Mouse (Mus musculus) adrenal gland, adult (tissue): ENCODE data around the gene Topaz1.
"Not testable (repeated sequence)": the region's sequence is repeated elsewhere in the genome, so short reads cannot be mapped to it uniquely, and the experiment has no call there.

Experiments used
- DNase-seq, 2 experiments: peaks; one replicate each; pipeline ENCODE4 v3.0.0; 2022 to 2023; ENCODE audit warnings: low spot score in 1 of 2; ENCODE audit not compliant: inconsistent age in 2 of 2

Gene Topaz1

GRCm38 (mm10) chr9:122807186-122807585, 60.0 kb downstream of the Topaz1 start:
- no peak for DNase-seq

- peak in 1 of 2 experiments; percentile 46 for DNase-seq
Observed at GRCm38 (mm10) chr9:122810212-122810611, 63.1 kb downstream of the Topaz1 start.

GRCm38 (mm10) chr9:122812386-122812785, 65.2 kb downstream of the Topaz1 start:
- DNase-seq, result no peak

DNA sequence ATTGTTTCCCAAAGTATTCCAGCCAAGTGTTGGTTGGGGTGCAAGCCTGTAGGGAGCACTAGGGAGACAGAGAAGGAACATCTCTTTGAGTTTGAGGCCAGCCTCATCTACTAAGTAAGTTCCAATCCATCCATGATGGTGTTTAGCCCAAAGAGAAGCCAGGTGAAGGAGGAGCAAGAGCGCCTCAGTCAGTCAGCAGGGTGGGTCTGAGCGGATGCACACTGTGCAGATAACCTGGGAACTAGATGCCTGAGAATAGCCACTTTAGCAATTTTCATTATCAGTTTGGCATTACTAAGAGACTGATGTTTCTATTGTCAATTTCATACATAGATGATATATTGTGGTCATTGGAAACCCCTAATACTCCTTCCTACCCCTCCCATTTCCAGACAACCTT, 67.6 kb downstream of the Topaz1 start:
- no peak for DNase-seq

GRCm38 (mm10) chr9:122815239-122815851, 68.2 kb downstream of the Topaz1 start:
- no peak for DNase-seq

DNA sequence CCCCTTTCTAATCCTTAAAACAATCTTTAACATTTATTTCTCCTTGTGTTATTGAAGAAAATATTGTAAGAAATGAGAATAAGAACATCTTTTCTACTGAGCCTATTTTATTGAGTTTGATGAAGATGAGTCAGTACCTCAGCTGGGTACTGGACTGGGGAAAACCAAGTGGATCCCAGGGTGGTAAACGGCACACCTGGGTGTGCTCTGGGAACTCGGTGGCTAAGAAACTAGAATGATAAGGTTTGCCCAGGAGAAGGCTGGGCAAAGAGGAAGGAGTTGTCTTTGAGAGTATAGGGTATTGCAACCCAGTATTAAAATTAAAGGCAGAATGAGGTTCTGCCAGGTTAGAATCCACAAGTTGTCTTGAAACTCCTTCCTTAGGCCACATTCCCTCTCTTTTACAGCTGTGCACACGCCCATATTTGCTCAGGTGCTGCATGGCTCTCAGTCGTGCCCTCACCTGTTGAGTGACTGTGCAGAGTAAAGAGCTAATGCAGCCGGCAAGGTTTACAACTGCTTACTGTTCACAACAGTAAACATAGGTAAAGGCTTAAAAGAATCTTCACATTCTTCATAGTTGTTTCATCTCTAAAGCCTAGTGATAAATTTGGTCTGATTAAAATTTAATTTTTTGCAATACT, 76.3 kb downstream of the Topaz1 start:
- DNase-seq, result no peak

DNA sequence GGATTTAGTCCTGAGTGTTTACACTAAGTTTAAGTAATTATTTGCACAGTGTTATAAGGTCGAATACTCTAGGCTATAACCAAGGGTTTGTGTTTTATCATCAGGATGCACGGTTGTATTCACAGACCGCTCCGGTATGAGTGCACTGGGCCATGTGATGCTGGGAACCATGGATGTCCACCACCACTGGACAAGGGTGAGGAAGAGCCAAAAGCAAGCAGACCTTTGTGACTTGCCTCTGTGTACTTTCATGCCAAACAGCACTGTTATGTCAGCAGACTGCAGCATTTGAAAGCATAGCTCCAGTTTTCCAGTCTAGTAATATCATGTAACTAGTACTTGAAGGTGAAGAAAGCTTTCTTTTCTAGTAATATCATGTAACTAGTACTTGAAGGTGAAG, 79.6 kb downstream of the Topaz1 start:
- DNase-seq, result no peak

GRCm38 (mm10) chr9:122829826-122830380, 82.8 kb downstream of the Topaz1 start:
- DNase-seq, result peak; percentile 27 to 76

DNA sequence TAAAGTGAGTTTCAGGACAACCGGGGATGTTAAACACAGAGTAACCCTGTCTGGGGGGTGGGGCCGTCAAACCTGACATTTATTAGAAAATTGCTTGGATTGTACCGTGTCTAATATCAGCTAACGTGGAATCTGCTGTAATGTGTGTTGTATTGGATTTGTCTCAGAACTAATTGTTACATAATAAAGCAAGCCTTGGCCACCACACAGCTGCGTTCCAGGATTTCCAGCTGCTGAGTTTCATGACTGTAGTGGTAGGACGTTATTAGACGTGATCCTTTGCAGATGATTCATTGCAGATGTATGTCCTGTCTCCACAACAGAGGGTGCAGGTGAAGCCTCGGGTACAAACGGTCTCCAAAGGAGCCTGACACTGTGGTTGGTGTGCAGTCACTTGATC, 89.0 kb downstream of the Topaz1 start:
- peak in 1 of 2 experiments; percentile 64 for DNase-seq

DNA sequence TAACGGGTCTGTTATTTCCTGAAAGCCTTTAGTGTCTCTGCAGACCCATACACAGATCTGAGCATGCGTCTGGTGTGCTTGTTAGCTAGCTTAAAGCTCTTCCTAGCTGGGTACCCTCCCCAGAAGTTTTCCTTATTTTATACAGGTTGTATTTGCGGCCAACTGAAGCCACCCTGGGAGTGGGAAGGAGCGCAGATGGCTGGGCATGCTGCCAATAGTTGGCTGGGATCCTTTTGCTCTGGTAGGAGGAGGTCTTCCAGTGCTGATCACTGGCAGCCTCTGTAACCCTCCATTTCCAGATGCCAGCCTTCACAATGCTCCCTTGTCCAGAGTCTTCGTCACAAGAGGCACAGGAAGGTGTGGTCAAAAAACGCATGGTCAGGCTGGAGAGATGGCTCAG, 89.6 kb downstream of the Topaz1 start:
- peak; percentile 43 to 71 for DNase-seq

DNA sequence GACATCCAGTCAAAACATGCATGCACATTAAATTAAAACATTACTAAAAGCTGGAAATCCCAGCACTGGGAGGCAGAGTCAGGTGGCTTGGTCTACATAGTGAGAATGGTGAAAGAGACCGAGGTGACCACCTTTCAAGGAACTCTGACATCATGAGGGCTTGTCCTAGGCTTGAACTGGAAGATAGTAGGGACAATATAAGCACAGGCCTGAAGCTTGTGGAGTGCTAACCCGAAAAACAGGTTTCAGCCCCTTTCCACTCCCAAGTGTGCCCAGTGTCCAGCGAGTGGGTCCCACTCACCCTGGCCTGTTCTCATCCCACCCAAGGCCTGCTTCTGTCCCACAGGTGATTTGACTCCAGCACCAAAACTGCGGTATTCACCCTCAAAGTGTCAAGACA, 90.1 kb downstream of the Topaz1 start:
- DNase-seq, result no peak

DNA sequence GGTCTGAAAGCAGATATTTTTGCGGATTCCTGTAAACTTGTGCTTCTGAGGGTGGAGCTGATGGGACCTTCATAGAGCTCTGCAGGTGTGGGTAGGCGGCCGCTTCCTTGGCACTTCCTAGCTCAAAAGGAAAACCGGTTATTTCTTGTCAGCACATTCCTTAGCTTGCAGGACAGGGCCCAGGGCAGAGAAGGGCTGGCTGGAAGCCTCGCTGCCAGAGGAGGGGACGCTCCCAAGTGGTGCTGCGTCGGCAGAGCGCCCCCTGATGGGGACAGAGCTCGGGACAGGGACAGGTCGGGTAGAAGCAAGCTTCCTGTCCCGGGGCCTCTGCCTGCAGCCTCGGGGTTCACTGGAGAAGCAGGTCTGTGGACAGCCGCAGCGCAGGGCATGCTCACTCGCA, 90.5 kb downstream of the Topaz1 start:
- DNase-seq, result peak; percentile 43 to 71

DNA sequence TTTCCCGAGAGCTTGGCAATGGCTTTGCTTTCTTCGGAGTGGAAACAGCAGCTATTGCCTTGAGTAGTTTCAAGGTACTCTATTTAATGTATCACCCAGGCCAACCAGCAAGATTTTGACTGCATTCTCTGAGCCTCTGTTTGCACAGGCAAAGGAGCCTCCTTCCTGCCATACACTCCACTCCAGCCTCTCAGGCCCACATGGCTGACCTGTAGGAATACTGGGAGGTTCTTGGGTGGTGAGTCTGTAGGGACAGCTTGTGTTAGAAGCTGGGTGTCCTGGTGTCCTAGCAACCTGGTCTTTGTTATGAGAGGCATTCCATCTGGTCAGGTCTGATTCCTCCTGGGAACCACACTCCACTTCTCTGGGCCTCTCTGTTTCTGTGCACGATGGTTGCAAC, 96.6 kb downstream of the Topaz1 start, which contains the start of gene Gm35549:
Gene Gm35549, minus strand, starts transcription at position 276 of the 400 bp plus-strand sequence.
- peak in 1 of 2 experiments; percentile 57 for DNase-seq

GRCm38 (mm10) chr9:122845621-122846020, 98.5 kb downstream of the Topaz1 start:
- peak in 1 of 2 experiments; percentile 73 for DNase-seq

GRCm38 (mm10) chr9:122846156-122846555, 99.0 kb downstream of the Topaz1 start:
- peak in 1 of 2 experiments; percentile 55 for DNase-seq

DNA sequence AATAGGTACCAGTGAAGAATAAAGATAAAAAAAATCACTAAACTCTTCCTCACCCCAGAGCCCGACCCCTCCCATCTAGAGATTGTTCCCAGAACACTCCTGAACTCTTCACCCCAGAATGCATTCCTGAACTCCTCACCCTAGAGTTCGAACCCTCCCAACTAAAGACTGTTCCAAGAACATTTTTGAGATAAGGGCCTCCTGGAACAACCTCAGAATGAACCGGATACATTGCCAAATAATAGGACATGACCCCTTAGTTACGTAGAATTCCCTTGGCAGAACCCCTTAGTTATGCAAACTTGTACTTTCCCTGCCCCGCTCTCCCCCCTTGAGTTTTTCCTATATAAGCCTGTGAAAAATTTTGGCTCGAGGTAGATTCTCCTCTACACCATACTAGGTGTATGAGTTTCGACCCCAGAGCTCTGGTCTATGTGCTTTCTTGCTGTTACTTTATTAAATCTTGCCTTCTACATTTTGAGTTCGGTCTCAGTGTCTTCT, 100.7 kb downstream of the Topaz1 start:
- DNase-seq, result not testable (repeated sequence)
